Mouse (Mus musculus): ENCODE results near the gene Grtp1. TPM values are rescaled to one million over a fixed set of nuclear protein-coding genes. Genes with fewer than 3 reads are reported as not detected.
A peak's percentile ranks its signal among the peaks of the same experiment; 100 is the strongest.

Grtp1 gene
- polyA plus RNA-seq, 1 experiment from 2014 or later: 14.5 TPM

GRCm38 (mm10) chr8:13218441-13218840, 18.0 kb upstream of the Grtp1 start:
- Histone ChIP-seq H3K4me1 (replicated peaks) (peaks cover 7% of the 10 kb centered on the region), H3K36me3 (no peaks in the 10 kb centered on the region), H3K27me3 (ENCODE audit: insufficient read depth, poor library complexity, severe bottlenecking) (no peaks in the 10 kb centered on the region), H3K27ac (no peak overlapping the region), H3K4me3 (no peak overlapping the region), H3K9me3 (no peaks in the 10 kb centered on the region)
- WGBS: 85% methylated on average over 4 of the region's 4 CpGs
- DNase-seq (ENCODE audit: low spot score): no peak

GRCm38 (mm10) chr8:13217986-13218385, 17.6 kb upstream of the Grtp1 start:
- Histone ChIP-seq H3K4me1 (replicated peaks) (peaks cover 11% of the 10 kb centered on the region), H3K27me3 (ENCODE audit: insufficient read depth, poor library complexity, severe bottlenecking) (no peaks in the 10 kb centered on the region), H3K27ac (no peak overlapping the region), H3K36me3 (no peaks in the 10 kb centered on the region), H3K4me3 (no peak overlapping the region), H3K9me3 (no peaks in the 10 kb centered on the region)
- no peak for DNase-seq (ENCODE audit: low spot score)

- Histone ChIP-seq H3K27ac (no peak overlapping the region), H3K36me3 (no peaks in the 10 kb centered on the region), H3K4me3 (no peak overlapping the region), H3K27me3 (ENCODE audit: insufficient read depth, poor library complexity, severe bottlenecking) (no peaks in the 10 kb centered on the region), H3K9me3 (no peaks in the 10 kb centered on the region), H3K4me1 (replicated peaks) (peaks cover 13% of the 10 kb centered on the region)
- DNase-seq (ENCODE audit: low spot score): no peak
- 70% methylated on average over 5 of the region's 5 CpGs for WGBS
These were observed 16.7 kb upstream of the Grtp1 start for GRCm38 (mm10) chr8:13217093-13217492.

- Histone ChIP-seq H3K27ac (no peak overlapping the region), H3K27me3 (ENCODE audit: insufficient read depth, poor library complexity, severe bottlenecking) (no peaks in the 10 kb centered on the region), H3K4me3 (no peak overlapping the region), H3K36me3 (no peaks in the 10 kb centered on the region), H3K4me1 (replicated peaks) (peaks cover 13% of the 10 kb centered on the region), H3K9me3 (no peaks in the 10 kb centered on the region)
- no peak for DNase-seq (ENCODE audit: low spot score)
- WGBS: 82% methylated on average over 8 of the region's 8 CpGs
These were observed 16.0 kb upstream of the Grtp1 start for GRCm38 (mm10) chr8:13216386-13216785.

GRCm38 (mm10) chr8:13213479-13214268, 13.3 kb upstream of the Grtp1 start:
- H3K4me1 ChIP-seq (replicated peaks): peaks cover 13% of the 10 kb centered on the region
- no peaks in the 10 kb centered on the region for H3K36me3 ChIP-seq
- peak; percentile 86 for DNase-seq (ENCODE audit: low spot score)
- H3K9me3 ChIP-seq: no peaks in the 10 kb centered on the region
- H3K27me3 ChIP-seq (ENCODE audit: insufficient read depth, poor library complexity, severe bottlenecking): peaks cover 3% of the 10 kb centered on the region; the same call in 1 of the 2 replicates
- H3K4me3 ChIP-seq: no peak overlapping the region
- peak overlapping the region; percentile 36 for H3K27ac ChIP-seq
- 30% methylated on average over 10 of the region's 10 CpGs for WGBS

GRCm38 (mm10) chr8:13209770-13210169, 9.3 kb upstream of the Grtp1 start:
- WGBS: 72% methylated on average over 1 of the region's 1 CpGs
- no peak overlapping the region for H3K4me3 ChIP-seq
- no peak overlapping the region for H3K27ac ChIP-seq
- H3K36me3 ChIP-seq: no peaks in the 10 kb centered on the region
- H3K4me1 ChIP-seq (replicated peaks): peaks cover 13% of the 10 kb centered on the region
- H3K9me3 ChIP-seq: no peaks in the 10 kb centered on the region
- H3K27me3 ChIP-seq (ENCODE audit: insufficient read depth, poor library complexity, severe bottlenecking): peaks cover 3% of the 10 kb centered on the region; the same call in 1 of the 2 replicates
- DNase-seq (ENCODE audit: low spot score): no peak

GRCm38 (mm10) chr8:13208627-13209355, 8.4 kb upstream of the Grtp1 start:
- Histone ChIP-seq H3K27me3 (ENCODE audit: insufficient read depth, poor library complexity, severe bottlenecking) (peaks cover 7% of the 10 kb centered on the region; the same call in 1 of the 2 replicates), H3K4me1 (replicated peaks) (peaks cover 9% of the 10 kb centered on the region), H3K27ac (no peak overlapping the region), H3K9me3 (no peaks in the 10 kb centered on the region), H3K36me3 (no peaks in the 10 kb centered on the region), H3K4me3 (no peak overlapping the region)
- WGBS: 52% methylated on average over 6 of the region's 6 CpGs
- DNase-seq (ENCODE audit: low spot score): no peak

GRCm38 (mm10) chr8:13206290-13206689, 5.9 kb upstream of the Grtp1 start:
- Histone ChIP-seq H3K9me3 (no peaks in the 10 kb centered on the region), H3K4me3 (no peak overlapping the region), H3K27me3 (ENCODE audit: insufficient read depth, poor library complexity, severe bottlenecking) (peaks cover 31% of the 10 kb centered on the region), H3K27ac (no peak overlapping the region), H3K36me3 (no peaks in the 10 kb centered on the region), H3K4me1 (replicated peaks) (peaks cover 2% of the 10 kb centered on the region; the same call in 1 of the 2 replicates)
- 46% methylated on average over 5 of the region's 5 CpGs for WGBS
- DNase-seq (ENCODE audit: low spot score): no peak

- H3K4me3 ChIP-seq: no peak overlapping the region
- peaks cover 41% of the 10 kb centered on the region for H3K27me3 ChIP-seq (ENCODE audit: insufficient read depth, poor library complexity, severe bottlenecking)
- no peaks in the 10 kb centered on the region for H3K9me3 ChIP-seq
- no peaks in the 10 kb centered on the region for H3K36me3 ChIP-seq
- WGBS: 86% methylated on average over 5 of the region's 5 CpGs
- no peak overlapping the region for H3K27ac ChIP-seq
- no peak for DNase-seq (ENCODE audit: low spot score)
- peaks cover 12% of the 10 kb centered on the region for H3K4me1 ChIP-seq (replicated peaks)
These were observed 4.9 kb upstream of the Grtp1 start for GRCm38 (mm10) chr8:13205311-13205710.

- Histone ChIP-seq H3K27ac (no peak overlapping the region), H3K4me1 (replicated peaks) (peaks cover 19% of the 10 kb centered on the region), H3K4me3 (no peak overlapping the region), H3K27me3 (ENCODE audit: insufficient read depth, poor library complexity, severe bottlenecking) (peaks cover 48% of the 10 kb centered on the region), H3K36me3 (no peaks in the 10 kb centered on the region), H3K9me3 (no peaks in the 10 kb centered on the region)
- 71% methylated on average over 12 of the region's 12 CpGs for WGBS
- no peak for DNase-seq (ENCODE audit: low spot score)
These were observed 4.1 kb upstream of the Grtp1 start for GRCm38 (mm10) chr8:13204371-13205140.

GRCm38 (mm10) chr8:13203472-13203871, 3.1 kb upstream of the Grtp1 start:
- H3K4me1 ChIP-seq (replicated peaks): peaks cover 22% of the 10 kb centered on the region
- no peaks in the 10 kb centered on the region for H3K36me3 ChIP-seq
- WGBS: 72% methylated on average over 1 of the region's 1 CpGs
- no peak overlapping the region for H3K27ac ChIP-seq
- no peaks in the 10 kb centered on the region for H3K9me3 ChIP-seq
- no peak overlapping the region for H3K4me3 ChIP-seq
- H3K27me3 ChIP-seq (ENCODE audit: insufficient read depth, poor library complexity, severe bottlenecking): peaks cover 57% of the 10 kb centered on the region
- no peak for DNase-seq (ENCODE audit: low spot score)

- no peaks in the 10 kb centered on the region for H3K9me3 ChIP-seq
- H3K36me3 ChIP-seq: no peaks in the 10 kb centered on the region
- no peak for DNase-seq (ENCODE audit: low spot score)
- H3K27me3 ChIP-seq (ENCODE audit: insufficient read depth, poor library complexity, severe bottlenecking): peaks cover 58% of the 10 kb centered on the region
- 92% methylated on average over 3 of the region's 3 CpGs for WGBS
- no peak overlapping the region for H3K27ac ChIP-seq
- no peak overlapping the region for H3K4me3 ChIP-seq
- H3K4me1 ChIP-seq (replicated peaks): peaks cover 22% of the 10 kb centered on the region
These were observed 2.4 kb upstream of the Grtp1 start for GRCm38 (mm10) chr8:13202806-13203205.

Data from hindbrain, embryonic 10.5 days (tissue).